Mouse (Mus musculus) stomach, postnatal 0 days (tissue): ENCODE measurements around the gene Syndig1. TPM values are rescaled to one million over a fixed set of nuclear protein-coding genes. Genes with fewer than 3 reads are reported as not detected.

Source experiments
- ATAC-seq: fragments of 200-750 bp; cut with Nextera tagmentation; 2 replicates; pipeline ENCODE4 v1.8.0; 2017; ENCODE audit not compliant: low FRiP score, low TSS enrichment
- DNase-seq: peaks from one replicate; pipeline ENCODE4 v3.0.0-alpha.2; 2016; ENCODE audit warnings: low spot score
- H3K27ac ChIP-seq: fragments of 300-500 bp; sonication (generic); replicated peaks from 2 replicates; pipeline ENCODE4 v1.5.1; 2014; ENCODE audit warnings: mild to moderate bottlenecking, control low read depth
- H3K27me3 ChIP-seq: fragments of 300-500 bp; sonication (generic); 2 replicates; pipeline ENCODE4 v1.6.1; 2014; ENCODE audit warnings: low read length; ENCODE audit not compliant: control insufficient read depth, insufficient read depth
- H3K36me3 ChIP-seq: fragments of 300-500 bp; sonication (generic); 2 replicates; pipeline ENCODE4 v1.6.1; 2014; ENCODE audit warnings: low read length, mixed read lengths; ENCODE audit not compliant: control insufficient read depth, insufficient read depth
- H3K4me1 ChIP-seq: fragments of 300-500 bp; sonication (generic); replicated peaks from 2 replicates; pipeline ENCODE4 v1.6.1; 2014; ENCODE audit warnings: antibody characterized with exemption; ENCODE audit not compliant: control insufficient read depth, insufficient read depth
- H3K4me2 ChIP-seq: fragments of 300-500 bp; sonication (generic); replicated peaks from 2 replicates; pipeline ENCODE4 v1.6.1; 2014; ENCODE audit warnings: low read depth, mild to moderate bottlenecking, control low read depth, moderate library complexity
- H3K4me3 ChIP-seq: fragments of 300-500 bp; sonication (generic); 2 replicates; pipeline ENCODE4 v1.5.1; 2014; ENCODE audit warnings: low read depth, low read length, control low read depth
- H3K9ac ChIP-seq: fragments of 300-500 bp; sonication (generic); 2 replicates; pipeline ENCODE4 v1.6.1; 2014; ENCODE audit warnings: mild to moderate bottlenecking, low read length, control low read depth, mixed read lengths
- H3K9me3 ChIP-seq: fragments of 300-500 bp; sonication (generic); 2 replicates; pipeline ENCODE4 v1.6.1; 2016; ENCODE audit warnings: low read length; ENCODE audit not compliant: control insufficient read depth
- CTCF ChIP-seq: IDR thresholded peaks from 2 replicates; pipeline ENCODE4 v1.5.1; 2016; ENCODE audit warnings: antibody characterized with exemption, low read depth, mild to moderate bottlenecking, moderate library complexity
- EP300 ChIP-seq: optimal IDR thresholded peaks from 2 replicates; pipeline ENCODE3; 2016; ENCODE audit warnings: antibody characterized with exemption
- WGBS: fragments of 180-500 bp; shearing (Covaris S2); extraction: QIAGEN DNeasy Blood & Tissue Kit; methylation state at CpG from one replicate; pipeline ENCODE4 v1.1.7; 2014; 5-methylcytosine and 5-hydroxymethylcytosine counted together
- polyA plus RNA-seq: library from polyadenylated mRNA; unstranded; fragments of >200 nt; fragmentation: Nextera tagmentation; extraction: Ambion mirVana; gene quantifications from 2 replicates; pipeline ENCODE4 v1.2.1, GENCODE M21; 2015

The Syndig1 gene
- polyA plus RNA-seq, 1 experiment from 2014 or later: 7.2 TPM

GRCm38 (mm10) chr2:149861002-149861401 lies 32.0 kb downstream of the Syndig1 start:
- Histone ChIP-seq H3K4me1 (no peaks in the 10 kb centered on the region), H3K4me3 (no peak overlapping the region), H3K27me3 (no peaks in the 10 kb centered on the region), H3K9ac (no peak overlapping the region), H3K4me2 (no peak overlapping the region), H3K9me3 (no peaks in the 10 kb centered on the region), H3K36me3 (no peaks in the 10 kb centered on the region), H3K27ac (no peak overlapping the region)
- DNase-seq (no peak), ATAC-seq (no peak)
- 79% methylated on average over 3 of the region's 3 CpGs for WGBS
- TF ChIP-seq CTCF: no peak
- TF ChIP-seq EP300: no peak

GRCm38 (mm10) chr2:149865914-149866435 lies 37.0 kb downstream of the Syndig1 start:
- ATAC-seq: no peak
- Histone ChIP-seq H3K27ac (no peak overlapping the region), H3K4me1 (no peaks in the 10 kb centered on the region), H3K4me2 (no peak overlapping the region), H3K9me3 (no peaks in the 10 kb centered on the region), H3K4me3 (no peak overlapping the region), H3K27me3 (no peaks in the 10 kb centered on the region), H3K36me3 (no peaks in the 10 kb centered on the region), H3K9ac (no peak overlapping the region)
- WGBS: 60% methylated on average over 5 of the region's 5 CpGs
- TF ChIP-seq CTCF (no peak), EP300 (no peak)
- DNase-seq: no peak

- 70% methylated on average over 2 of the region's 2 CpGs for WGBS
- no peak overlapping the region for H3K4me3 ChIP-seq
- no peak overlapping the region for H3K4me2 ChIP-seq
- ATAC-seq (no peak), DNase-seq (no peak)
- no peak overlapping the region for H3K9ac ChIP-seq
- no peaks in the 10 kb centered on the region for H3K36me3 ChIP-seq
- H3K4me1 ChIP-seq: no peaks in the 10 kb centered on the region
- no peak overlapping the region for H3K27ac ChIP-seq
- no peak for TF ChIP-seq CTCF
- no peak for TF ChIP-seq EP300
- H3K27me3 ChIP-seq: no peaks in the 10 kb centered on the region
- H3K9me3 ChIP-seq: no peaks in the 10 kb centered on the region
These were observed 41.5 kb downstream of the Syndig1 start for GRCm38 (mm10) chr2:149870496-149870895.

GRCm38 (mm10) chr2:149872496-149872895 lies 43.5 kb downstream of the Syndig1 start:
- H3K36me3 ChIP-seq: no peaks in the 10 kb centered on the region
- WGBS: 84% methylated on average over 4 of the region's 4 CpGs
- TF ChIP-seq CTCF: no peak
- ATAC-seq: no peak
- no peak overlapping the region for H3K4me3 ChIP-seq
- H3K9me3 ChIP-seq: no peaks in the 10 kb centered on the region
- H3K4me2 ChIP-seq: no peak overlapping the region
- H3K27me3 ChIP-seq: no peaks in the 10 kb centered on the region
- H3K9ac ChIP-seq: no peak overlapping the region
- no peak overlapping the region for H3K27ac ChIP-seq
- H3K4me1 ChIP-seq: no peaks in the 10 kb centered on the region
- DNase-seq: no peak

GRCm38 (mm10) chr2:149873346-149873745 lies 44.3 kb downstream of the Syndig1 start:
- TF ChIP-seq CTCF (no peak), EP300 (no peak)
- Histone ChIP-seq H3K4me3 (no peak overlapping the region), H3K4me2 (no peak overlapping the region), H3K9ac (no peak overlapping the region), H3K9me3 (no peaks in the 10 kb centered on the region), H3K36me3 (no peaks in the 10 kb centered on the region), H3K27me3 (no peaks in the 10 kb centered on the region), H3K27ac (no peak overlapping the region), H3K4me1 (no peaks in the 10 kb centered on the region)
- no peak for ATAC-seq
- WGBS: 88% methylated on average over 3 of the region's 3 CpGs
- DNase-seq: no peak

- H3K4me3 ChIP-seq: no peak overlapping the region
- TF ChIP-seq EP300: no peak
- TF ChIP-seq CTCF: no peak
- H3K27ac ChIP-seq: no peak overlapping the region
- H3K4me1 ChIP-seq: no peaks in the 10 kb centered on the region
- ATAC-seq (no peak), DNase-seq (no peak)
- WGBS: 37% methylated on average over 2 of the region's 2 CpGs
- H3K27me3 ChIP-seq: no peaks in the 10 kb centered on the region
- H3K4me2 ChIP-seq: no peak overlapping the region
- no peaks in the 10 kb centered on the region for H3K36me3 ChIP-seq
- H3K9ac ChIP-seq: no peak overlapping the region
- H3K9me3 ChIP-seq: no peaks in the 10 kb centered on the region
These were observed 48.9 kb downstream of the Syndig1 start for GRCm38 (mm10) chr2:149877954-149878353.
